Mouse (Mus musculus) gastrocnemius, adult 18-20 months (tissue): Measurements from ENCODE around the gene Wasl. TPM values are rescaled to one million over a fixed set of nuclear protein-coding genes. Genes with fewer than 3 reads are reported as not detected.
A peak's percentile ranks its signal among the peaks of the same experiment; 100 is the strongest.

Source experiments
- DNase-seq: peaks from one replicate; pipeline ENCODE4 v3.0.0; 2021; ENCODE audit warnings: low spot score
- total RNA-seq, 2 experiments: library from RNA; stranded (reverse); gene quantifications; 2 replicates each; pipeline ENCODE4 v1.2.3; 2021

Wasl gene
- total RNA-seq, 2 experiments from 2014 or later, result 14.8 to 18.9 TPM

- DNase-seq, result no peak
Observed at GRCm38 (mm10) chr6:24606512-24606911, 58.3 kb downstream of the Wasl start.

GRCm38 (mm10) chr6:24605631-24606030 is 59.2 kb downstream of the Wasl start:
- no peak for DNase-seq

GRCm38 (mm10) chr6:24604289-24604688 is 60.5 kb downstream of the Wasl start:
- DNase-seq, result no peak

- no peak for DNase-seq
Observed at GRCm38 (mm10) chr6:24602993-24603392, 61.8 kb downstream of the Wasl start.

GRCm38 (mm10) chr6:24602351-24602750 is 62.5 kb downstream of the Wasl start:
- DNase-seq, result no peak

- peak; percentile 47 for DNase-seq
Observed at GRCm38 (mm10) chr6:24601668-24602067, 63.1 kb downstream of the Wasl start.

GRCm38 (mm10) chr6:24600726-24601125 is 64.1 kb downstream of the Wasl start:
- DNase-seq, result no peak

GRCm38 (mm10) chr6:24600134-24600533 is 64.7 kb downstream of the Wasl start:
- peak; percentile 58 for DNase-seq

- DNase-seq, result peak; percentile 57
Observed at GRCm38 (mm10) chr6:24599639-24600038, 65.2 kb downstream of the Wasl start.

GRCm38 (mm10) chr6:24599179-24599578 is 65.6 kb downstream of the Wasl start:
- no peak for DNase-seq

GRCm38 (mm10) chr6:24597500-24597899 is 67.3 kb downstream of the Wasl start, which contains the start of gene Lmod2:
Gene Lmod2 (plus strand): TSS chr6:24597762.
- peak; percentile 59 for DNase-seq

- no peak for DNase-seq
Observed at GRCm38 (mm10) chr6:24591525-24592218, 73.1 kb downstream of the Wasl start.

- no peak for DNase-seq
Observed at GRCm38 (mm10) chr6:24590282-24590681, 74.5 kb downstream of the Wasl start.

- peak; percentile 80 for DNase-seq
Observed at GRCm38 (mm10) chr6:24586885-24587284, 77.9 kb downstream of the Wasl start.

GRCm38 (mm10) chr6:24585431-24586310 is 79.1 kb downstream of the Wasl start:
- DNase-seq, result no peak

GRCm38 (mm10) chr6:24583456-24583855 is 81.4 kb downstream of the Wasl start:
- DNase-seq, result peak; percentile 77

- DNase-seq, result no peak
Observed at GRCm38 (mm10) chr6:24573319-24573718, 91.5 kb downstream of the Wasl start.

GRCm38 (mm10) chr6:24572431-24572830 is 92.4 kb downstream of the Wasl start:
- no peak for DNase-seq

- DNase-seq, result no peak
Observed at GRCm38 (mm10) chr6:24571126-24571525, 93.7 kb downstream of the Wasl start.

- no peak for DNase-seq
Observed at GRCm38 (mm10) chr6:24570278-24570677, 94.5 kb downstream of the Wasl start.

GRCm38 (mm10) chr6:24569711-24570110 is 95.1 kb downstream of the Wasl start:
- DNase-seq, result no peak

- DNase-seq, result no peak
Observed at GRCm38 (mm10) chr6:24568963-24569362, 95.8 kb downstream of the Wasl start.

GRCm38 (mm10) chr6:24564886-24565285 is 99.9 kb downstream of the Wasl start:
- no peak for DNase-seq
